Mouse (Mus musculus): ENCODE measurements around the gene Fermt3. TPM values are rescaled to one million over a fixed set of nuclear protein-coding genes. Genes with fewer than 3 reads are reported as not detected.

Gene Fermt3
- total RNA-seq, 2 experiments from 2014 or later: 3.6 to 5.0 TPM

GRCm38 (mm10) chr19:6972247-6972917 lies 46.9 kb downstream of the Fermt3 start:
- H3K27ac ChIP-seq: no peak overlapping the region
- TF ChIP-seq CTCF (conservative IDR thresholded peaks at IDR 0.05): no peak
- DNase-seq (ENCODE audit: low spot score in 2 of 2): no peak

GRCm38 (mm10) chr19:6971644-6972043 lies 47.6 kb downstream of the Fermt3 start:
- Histone ChIP-seq H3K27ac (no peak overlapping the region), H3K4me3 (no peak overlapping the region)
- DNase-seq (ENCODE audit: low spot score in 2 of 2): no peak
- no peak for TF ChIP-seq CTCF (conservative IDR thresholded peaks at IDR 0.05)

More at GRCm38 (mm10) chr19:6972247-6972917, 46.9 kb downstream of the Fermt3 start:
- no peak overlapping the region for H3K4me3 ChIP-seq

- no peak for DNase-seq (ENCODE audit: low spot score in 2 of 2)
- Histone ChIP-seq H3K27ac (peak overlapping the region; percentile 15; the same call in 1 of the 2 replicates), H3K4me3 (peak overlapping the region; percentile 30; the same call in 1 of the 2 replicates)
- no peak for TF ChIP-seq CTCF (conservative IDR thresholded peaks at IDR 0.05)
Measured at GRCm38 (mm10) chr19:6970460-6971085, 48.7 kb downstream of the Fermt3 start.

- peak in 1 of 2 experiments; percentile 64 for DNase-seq (ENCODE audit: low spot score in 2 of 2)
- Histone ChIP-seq H3K27ac (peak overlapping the region; percentile 72; the same call in 1 of the 2 replicates), H3K4me3 (peak overlapping the region; percentile 53)
- peak; percentile 75 for TF ChIP-seq CTCF (conservative IDR thresholded peaks at IDR 0.05)
Measured at GRCm38 (mm10) chr19:6969665-6970381, 49.4 kb downstream of the Fermt3 start.

- Histone ChIP-seq H3K4me3 (peak overlapping the region; percentile 53), H3K27ac (peak overlapping the region; percentile 72; the same call in 1 of the 2 replicates)
- DNase-seq (ENCODE audit: low spot score in 2 of 2): no peak
- TF ChIP-seq CTCF (conservative IDR thresholded peaks at IDR 0.05): no peak
Measured at GRCm38 (mm10) chr19:6969291-6969664, 50.0 kb downstream of the Fermt3 start.

GRCm38 (mm10) chr19:6968491-6969271 lies 50.6 kb downstream of the Fermt3 start:
- Histone ChIP-seq H3K27ac (peak overlapping the region; percentile 72; the same call in 1 of the 2 replicates), H3K4me3 (peak overlapping the region; percentile 53)
- DNase-seq (ENCODE audit: low spot score in 2 of 2): no peak
- TF ChIP-seq CTCF (conservative IDR thresholded peaks at IDR 0.05): no peak

- no peak overlapping the region for H3K27ac ChIP-seq
- TF ChIP-seq CTCF (conservative IDR thresholded peaks at IDR 0.05): no peak
- no peak overlapping the region for H3K4me3 ChIP-seq
- DNase-seq (ENCODE audit: low spot score in 2 of 2): no peak
Measured at GRCm38 (mm10) chr19:6956461-6956860, 62.8 kb downstream of the Fermt3 start.

- no peak for TF ChIP-seq CTCF (conservative IDR thresholded peaks at IDR 0.05)
- Histone ChIP-seq H3K27ac (no peak overlapping the region), H3K4me3 (no peak overlapping the region)
- no peak for DNase-seq (ENCODE audit: low spot score in 2 of 2)
Measured at GRCm38 (mm10) chr19:6955424-6955823, 63.8 kb downstream of the Fermt3 start.

- peak; percentile 61 for TF ChIP-seq CTCF (conservative IDR thresholded peaks at IDR 0.05)
- 0 out of 2 replicates have a peak overlapping the region, but pooled peaks have one; percentile 2 for H3K27ac ChIP-seq
- H3K4me3 ChIP-seq: no peak overlapping the region
- no peak for DNase-seq (ENCODE audit: low spot score in 2 of 2)
Measured at GRCm38 (mm10) chr19:6954046-6954445, 65.2 kb downstream of the Fermt3 start.

- peak overlapping the region; percentile 66 for H3K4me3 ChIP-seq
- no peak for TF ChIP-seq CTCF (conservative IDR thresholded peaks at IDR 0.05)
- peak overlapping the region; percentile 97 for H3K27ac ChIP-seq
- no peak for DNase-seq (ENCODE audit: low spot score in 2 of 2)
Measured at GRCm38 (mm10) chr19:6952712-6953037, 66.6 kb downstream of the Fermt3 start.

- peak; percentile 66 to 77 for DNase-seq (ENCODE audit: low spot score in 2 of 2)
- H3K27ac ChIP-seq: peak overlapping the region; percentile 97
- H3K4me3 ChIP-seq: peak overlapping the region; percentile 66
- no peak for TF ChIP-seq CTCF (conservative IDR thresholded peaks at IDR 0.05)
Measured at GRCm38 (mm10) chr19:6951994-6952711, 67.1 kb downstream of the Fermt3 start.
